Mouse (Mus musculus) myocyte (in vitro differentiated cells): Measurements from ENCODE around the gene Syn2.

Experiments
- CEBPB ChIP-seq: IDR thresholded peaks from 2 replicates; pipeline ENCODE4 v1.6.1; 2011; ENCODE audit warnings: mild to moderate bottlenecking, moderate library complexity; ENCODE audit not compliant: poor library complexity, insufficient read depth, severe bottlenecking
- E2F4 ChIP-seq: IDR thresholded peaks from one replicate; pipeline ENCODE4 v1.6.1; 2011; ENCODE audit warnings: mild to moderate bottlenecking, control low read depth, moderate library complexity; ENCODE audit not compliant: insufficient read depth
- MAX ChIP-seq: IDR thresholded peaks from one replicate; pipeline ENCODE4 v1.6.1; 2011; ENCODE audit warnings: low read depth, mild to moderate bottlenecking, control low read depth
- MYOD1 ChIP-seq, 3 experiments: IDR thresholded peaks; one replicate each; pipeline ENCODE4 v1.6.1; 2011; ENCODE audit warnings: control low read depth in 2 of 3, low read depth in 2 of 3, mild to moderate bottlenecking in 2 of 3, moderate library complexity in 1 of 3; ENCODE audit not compliant: insufficient read length in 2 of 3, control insufficient read depth in 1 of 3
- MYOG ChIP-seq, 3 experiments: IDR thresholded peaks; one replicate each; pipeline ENCODE4 v1.6.1; 2011; ENCODE audit warnings: control low read depth in 2 of 3, low read depth in 2 of 3, mild to moderate bottlenecking in 2 of 3; ENCODE audit not compliant: insufficient read length in 2 of 3, control insufficient read depth in 1 of 3, insufficient read depth in 1 of 3
- POLR2A ChIP-seq: IDR thresholded peaks from one replicate; pipeline ENCODE4 v1.6.1; 2011; ENCODE audit warnings: low read depth, mild to moderate bottlenecking, control low read depth, moderate library complexity; ENCODE audit not compliant: insufficient read length
- POLR2AphosphoS2 ChIP-seq: IDR thresholded peaks from one replicate; pipeline ENCODE4 v1.6.1; 2011; ENCODE audit warnings: low read depth, control low read depth; ENCODE audit not compliant: insufficient read length
- REST ChIP-seq: IDR thresholded peaks from one replicate; pipeline ENCODE4 v1.6.1; 2011; ENCODE audit warnings: mild to moderate bottlenecking, control low read depth, moderate library complexity; ENCODE audit not compliant: insufficient read depth, insufficient read length
- SRF ChIP-seq: IDR thresholded peaks from one replicate; pipeline ENCODE4 v1.6.1; 2011; ENCODE audit warnings: low read depth; ENCODE audit not compliant: control insufficient read depth, insufficient read length
- TCF12 ChIP-seq: IDR thresholded peaks from one replicate; pipeline ENCODE4 v1.6.1; 2011; ENCODE audit warnings: mild to moderate bottlenecking, control low read depth; ENCODE audit not compliant: poor library complexity, insufficient read depth, severe bottlenecking
- TCF3 ChIP-seq: IDR thresholded peaks from one replicate; pipeline ENCODE4 v1.6.1; 2011; ENCODE audit warnings: low read depth, control low read depth; ENCODE audit not compliant: insufficient read length
- USF1 ChIP-seq: IDR thresholded peaks from one replicate; pipeline ENCODE4 v1.6.1; 2011; ENCODE audit warnings: low read depth, mild to moderate bottlenecking, control low read depth, moderate library complexity

DNA sequence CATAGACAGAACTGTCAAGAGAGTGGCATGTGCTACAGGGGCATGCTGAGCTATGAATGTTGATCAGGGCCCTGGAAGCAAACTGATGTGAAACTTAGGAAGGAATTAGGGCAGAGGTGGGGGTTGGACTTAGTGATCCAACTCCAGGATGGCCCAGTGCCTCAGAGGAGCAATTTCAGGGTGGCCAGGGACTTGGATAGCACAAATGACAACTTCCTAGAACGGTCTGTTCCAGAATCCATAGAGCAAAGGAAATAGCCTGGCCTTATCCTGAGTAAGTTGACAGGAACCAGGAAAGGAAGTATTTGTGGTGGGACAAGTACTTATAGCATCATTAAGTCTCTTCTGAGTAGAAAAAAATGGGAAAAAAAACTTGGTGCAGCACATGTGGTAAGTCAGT is 97.9 kb downstream of the Syn2 start:
- TF ChIP-seq POLR2A, result no peak
- no peak for TF ChIP-seq USF1
- TF ChIP-seq CEBPB, result no peak
- no peak for TF ChIP-seq E2F4
- no peak for TF ChIP-seq MAX
- no peak for TF ChIP-seq MYOD1 (IDR thresholded peaks at IDR 0.05; ENCODE audit: control insufficient read depth in 1 of 3, insufficient read length in 2 of 3, low read depth in 2 of 3)
- no peak for TF ChIP-seq REST
- no peak for TF ChIP-seq MYOG (IDR thresholded peaks at IDR 0.05; ENCODE audit: control insufficient read depth in 1 of 3, insufficient read depth in 1 of 3, insufficient read length in 2 of 3, low read depth in 2 of 3)
- no peak for TF ChIP-seq POLR2AphosphoS2
- no peak for TF ChIP-seq SRF
- TF ChIP-seq TCF12, result no peak
- no peak for TF ChIP-seq TCF3
